Comparison of ENCODE assay signal across 8 mouse cellular contexts in genomic region chr6:119176103-119176502, GRCm38 (mm10). TPM values are rescaled to one million over a fixed set of nuclear protein-coding genes. Genes with fewer than 3 reads are reported as not detected.
DNase-seq lines count a peak whose midpoint lies in the region; ATAC-seq and TF ChIP-seq lines count a peak whose summit lies in the region.

No protein-coding gene starts in this region.

- no peak for TF ChIP-seq CTCF in bone marrow macrophage, adult 2 months (IDR thresholded peaks at IDR 0.05; ENCODE audit: low read depth, low read length)

- no peak for DNase-seq in heart, postnatal 4 days
- no peak for DNase-seq in testis, postnatal 14 days (ENCODE audit: low spot score)
- no peak for DNase-seq in adrenal gland, adult 2 months

- peak overlapping the region; percentile 84 for H3K4me3 ChIP-seq in heart, embryonic 15.5 days
- peak overlapping the region; percentile 79; the same call in 1 of the 2 replicates for H3K4me3 ChIP-seq in bone marrow macrophage, adult 2 months (ENCODE audit: insufficient read depth, low read length)
- H3K4me3 ChIP-seq in hindbrain, embryonic 16.5 days (ENCODE audit: low read length): peak overlapping the region; percentile 77
- peak overlapping the region; percentile 71 for H3K4me3 ChIP-seq in midbrain, embryonic 13.5 days (replicated peaks)

- H3K4me1 ChIP-seq in heart, embryonic 15.5 days (replicated peaks): peaks cover 72% of the 10 kb centered on the region
- peaks cover 9% of the 10 kb centered on the region for H3K4me1 ChIP-seq in bone marrow macrophage, adult 2 months (ENCODE audit: control insufficient read depth, insufficient read depth, low read length)
- peaks cover 10% of the 10 kb centered on the region for H3K4me1 ChIP-seq in hindbrain, embryonic 16.5 days (ENCODE audit: control insufficient read depth, insufficient read depth, low read depth, low read length)
- H3K4me1 ChIP-seq in midbrain, embryonic 13.5 days (replicated peaks): peaks cover 33% of the 10 kb centered on the region

- peak overlapping the region; percentile 75 for H3K4me2 ChIP-seq in heart, embryonic 15.5 days
- H3K4me2 ChIP-seq in hindbrain, embryonic 16.5 days (ENCODE audit: low read length): peak overlapping the region; percentile 56
- H3K4me2 ChIP-seq in midbrain, embryonic 13.5 days (replicated peaks): peak overlapping the region; percentile 63

- 0 out of 2 replicates have a peak, but pooled peaks cover 7% of the 10 kb centered on the region for H3K36me3 ChIP-seq in heart, embryonic 15.5 days
- H3K36me3 ChIP-seq in hindbrain, embryonic 16.5 days (ENCODE audit: control insufficient read depth, insufficient read depth, low read length): no peaks in the 10 kb centered on the region
- H3K36me3 ChIP-seq in midbrain, embryonic 13.5 days: no peaks in the 10 kb centered on the region; the same call in 1 of the 2 replicates

- WGBS in heart, embryonic 15.5 days: 56% methylated on average over 7 of the region's 7 CpGs
- 74% methylated on average over 7 of the region's 7 CpGs for WGBS in hindbrain, embryonic 16.5 days
- WGBS in midbrain, embryonic 13.5 days: 70% methylated on average over 7 of the region's 7 CpGs

- H3K27ac ChIP-seq in heart, embryonic 15.5 days: peak overlapping the region; percentile 92; the same call in 1 of the 2 replicates
- H3K27ac ChIP-seq in bone marrow macrophage, adult 2 months (ENCODE audit: insufficient read depth, low read depth, low read length): no peak overlapping the region
- H3K27ac ChIP-seq in hindbrain, embryonic 16.5 days (ENCODE audit: low read depth, low read length): no peak overlapping the region
- no peak overlapping the region for H3K27ac ChIP-seq in midbrain, embryonic 13.5 days

- H3K27me3 ChIP-seq in heart, embryonic 15.5 days: no peaks in the 10 kb centered on the region
- H3K27me3 ChIP-seq in hindbrain, embryonic 16.5 days (replicated peaks; ENCODE audit: control insufficient read depth, insufficient read depth, low read length): no peaks in the 10 kb centered on the region
- H3K27me3 ChIP-seq in midbrain, embryonic 13.5 days: no peaks in the 10 kb centered on the region

- no peaks in the 10 kb centered on the region for H3K9me3 ChIP-seq in heart, embryonic 15.5 days (replicated peaks)
- no peaks in the 10 kb centered on the region for H3K9me3 ChIP-seq in hindbrain, embryonic 16.5 days (ENCODE audit: control insufficient read depth, low read length)
- no peaks in the 10 kb centered on the region for H3K9me3 ChIP-seq in midbrain, embryonic 13.5 days

- peak overlapping the region; percentile 79 for H3K9ac ChIP-seq in heart, embryonic 15.5 days
- no peak overlapping the region for H3K9ac ChIP-seq in hindbrain, embryonic 16.5 days (ENCODE audit: low read depth, low read length)
- H3K9ac ChIP-seq in midbrain, embryonic 13.5 days (replicated peaks): peak overlapping the region; percentile 81; the same call in 1 of the 2 replicates

- no peak for TF ChIP-seq POLR2A in bone marrow macrophage, adult 2 months (IDR thresholded peaks at IDR 0.05; ENCODE audit: borderline replicate concordance, low read depth, low read length)

- ATAC-seq in heart, embryonic 15.5 days (replicated peaks; ENCODE audit: insufficient number of reproducible peaks, insufficient read depth, low FRiP score, low read depth): no peak
- ATAC-seq in hindbrain, embryonic 16.5 days: no peak
- ATAC-seq in midbrain, embryonic 13.5 days: no peak
- no peak for ATAC-seq in frontal cortex, adult (ENCODE audit: low TSS enrichment)

RNA-seq across cellular contexts. Expression of gene Dcp1b, which starts 1.1 kb away (rescaled TPM):
- polyA plus RNA-seq in heart, embryonic 15.5 days (2015; fragmentation: Nextera tagmentation; extraction: Ambion mirVana): 7.6 and 7.8 TPM in 2 replicates
- total RNA-seq in heart, postnatal 4 days (2021): 1 to 10 TPM; 4.4 to 4.5 TPM
- 10.0 and 13.4 TPM in 2 replicates for polyA plus RNA-seq in bone marrow macrophage, adult 2 months (2012; ENCODE audit: insufficient read depth, insufficient read length, missing spikeins)
- 10.6 and 11.8 TPM in 2 replicates for polyA plus RNA-seq in hindbrain, embryonic 16.5 days (2015; fragmentation: Nextera tagmentation; extraction: Ambion mirVana)
- polyA plus RNA-seq in midbrain, embryonic 13.5 days (2015; fragmentation: Nextera tagmentation; extraction: Ambion mirVana): 14.7 and 15.6 TPM in 2 replicates
- 10 to 100 TPM in 1 of 2 experiments, 1 to 10 TPM in 1; 9.7 to 13.8 TPM for total RNA-seq in adrenal gland, adult 2 months (2021)
- 27.4 and 27.8 TPM in 2 replicates for polyA plus RNA-seq in adrenal gland, adult 2 months (2012; rRNA removed)

RNA-seq across cellular contexts. Expression of gene Cacna1c, which starts 20.1 kb away (rescaled TPM):
- polyA plus RNA-seq in heart, embryonic 15.5 days (2015; fragmentation: Nextera tagmentation; extraction: Ambion mirVana): 51.7 and 65.3 TPM in 2 replicates
- 100 to 1,000 TPM; 233 to 249 TPM for total RNA-seq in heart, postnatal 4 days (2021)
- 0.11 and 0.19 TPM in 2 replicates for polyA plus RNA-seq in bone marrow macrophage, adult 2 months (2012; ENCODE audit: insufficient read depth, insufficient read length, missing spikeins)
- polyA plus RNA-seq in hindbrain, embryonic 16.5 days (2015; fragmentation: Nextera tagmentation; extraction: Ambion mirVana): 4.7 and 6.0 TPM in 2 replicates
- polyA plus RNA-seq in midbrain, embryonic 13.5 days (2015; fragmentation: Nextera tagmentation; extraction: Ambion mirVana): 5.2 and 5.6 TPM in 2 replicates
- total RNA-seq in adrenal gland, adult 2 months (2021): 10 to 100 TPM; 93.5 to 97.5 TPM
- polyA plus RNA-seq in adrenal gland, adult 2 months (2012; rRNA removed): 23.3 and 36.7 TPM in 2 replicates
